Mouse (Mus musculus) limb, embryonic 10.5 days (tissue): ENCODE measurements around the gene Gpr1. TPM values are rescaled to one million over a fixed set of nuclear protein-coding genes. Genes with fewer than 3 reads are reported as not detected.
"Not testable (repeated sequence)": the region's sequence is repeated elsewhere in the genome, so short reads cannot be mapped to it uniquely, and the experiment has no call there.

Source experiments
- DNase-seq: peaks from one replicate; pipeline ENCODE4 v3.0.0-alpha.2; 2017; ENCODE audit warnings: low spot score
- H3K27ac ChIP-seq: fragments of 300-500 bp; sonication (generic); 2 replicates; pipeline ENCODE4 v1.5.1; 2016; ENCODE audit warnings: mild to moderate bottlenecking
- H3K27me3 ChIP-seq: fragments of 300-500 bp; sonication (generic); 2 replicates; pipeline ENCODE4 v1.6.1; 2016; ENCODE audit warnings: low read depth, mild to moderate bottlenecking; ENCODE audit not compliant: poor library complexity, severe bottlenecking
- H3K36me3 ChIP-seq: fragments of 300-500 bp; sonication (generic); 2 replicates; pipeline ENCODE4 v1.6.1; 2016; ENCODE audit warnings: mild to moderate bottlenecking, moderate library complexity
- H3K4me1 ChIP-seq: fragments of 300-500 bp; sonication (generic); 2 replicates; pipeline ENCODE4 v1.6.1; 2016
- H3K4me3 ChIP-seq: fragments of 300-500 bp; sonication (generic); 2 replicates; pipeline ENCODE4 v1.5.1; 2016; ENCODE audit warnings: mild to moderate bottlenecking, moderate library complexity
- H3K9me3 ChIP-seq: fragments of 300-500 bp; sonication (generic); replicated peaks from 2 replicates; pipeline ENCODE4 v1.6.1; 2016; ENCODE audit warnings: mild to moderate bottlenecking
- WGBS: fragments of 180-500 bp; shearing (Covaris S2); methylation state at CpG from one replicate; pipeline ENCODE4 v1.1.7; 2016; 5-methylcytosine and 5-hydroxymethylcytosine counted together
- polyA plus RNA-seq: library from polyadenylated mRNA; unstranded; fragments of >200 nt; fragmentation: Nextera tagmentation; extraction: Ambion mirVana; gene quantifications from 2 replicates; pipeline ENCODE4 v1.2.1, GENCODE M21; 2016

The Gpr1 gene
- polyA plus RNA-seq, 1 experiment from 2014 or later = 0.08 TPM

GRCm38 (mm10) chr1:63185430-63185829, 28.9 kb downstream of the Gpr1 start:
- peaks cover 21% of the 10 kb centered on the region for H3K36me3 ChIP-seq
- DNase-seq, H3K4me1 ChIP-seq, H3K27ac ChIP-seq, H3K9me3 ChIP-seq, H3K27me3 ChIP-seq, H3K4me3 ChIP-seq: not testable (repeated sequence)
- 94% methylated on average over 6 of the region's 6 CpGs for WGBS

DNA sequence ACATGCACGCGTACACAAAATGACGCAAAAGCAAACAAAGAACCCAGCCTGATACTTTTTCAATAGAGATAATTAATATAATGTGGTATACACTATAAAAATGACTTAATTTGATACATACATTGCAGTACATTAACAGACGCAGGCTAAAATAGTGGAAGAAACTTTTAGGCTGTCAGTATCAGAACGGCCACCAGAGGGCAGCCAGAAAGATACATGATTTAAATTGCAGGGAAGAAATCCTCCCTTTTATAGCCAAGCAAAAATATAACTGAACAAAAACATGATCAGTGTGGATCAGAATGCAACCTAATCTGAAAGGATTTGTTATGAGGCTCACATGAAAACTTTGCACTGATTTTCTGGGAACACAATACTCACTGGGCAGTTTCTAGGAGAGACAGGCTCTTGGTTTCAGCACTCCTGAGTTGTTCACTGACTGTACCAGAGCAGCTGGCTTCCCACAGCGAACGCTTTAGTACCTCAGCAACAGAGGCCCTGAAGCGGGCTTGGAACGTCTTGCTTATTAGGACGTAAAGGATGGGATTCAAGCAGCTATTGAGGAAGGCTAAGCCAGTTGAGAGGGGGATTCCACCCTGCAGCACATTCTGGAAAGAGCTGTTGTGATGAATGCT, 31.6 kb downstream of the Gpr1 start:
- H3K4me1 ChIP-seq = peaks cover 9% of the 10 kb centered on the region
- H3K4me3 ChIP-seq = no peak overlapping the region
- peaks cover 47% of the 10 kb centered on the region for H3K36me3 ChIP-seq
- WGBS = 70% methylated on average over 10 of the region's 10 CpGs
- peak; percentile 56 for DNase-seq
- H3K27me3 ChIP-seq = no peaks in the 10 kb centered on the region
- no peaks in the 10 kb centered on the region for H3K9me3 ChIP-seq
- H3K27ac ChIP-seq = no peak overlapping the region

GRCm38 (mm10) chr1:63182212-63182611, 32.1 kb downstream of the Gpr1 start:
- Histone ChIP-seq H3K27ac (no peak overlapping the region), H3K4me1 (peaks cover 12% of the 10 kb centered on the region), H3K9me3 (no peaks in the 10 kb centered on the region), H3K27me3 (no peaks in the 10 kb centered on the region), H3K4me3 (no peak overlapping the region), H3K36me3 (peaks cover 50% of the 10 kb centered on the region)
- no peak for DNase-seq
- 81% methylated on average over 5 of the region's 5 CpGs for WGBS

- H3K27ac ChIP-seq = no peak overlapping the region
- no peak for DNase-seq
- WGBS = 100% methylated on average over 1 of the region's 1 CpGs
- H3K4me1 ChIP-seq = peaks cover 12% of the 10 kb centered on the region
- peaks cover 50% of the 10 kb centered on the region for H3K36me3 ChIP-seq
- no peaks in the 10 kb centered on the region for H3K9me3 ChIP-seq
- H3K27me3 ChIP-seq = no peaks in the 10 kb centered on the region
- no peak overlapping the region for H3K4me3 ChIP-seq
These were observed 32.9 kb downstream of the Gpr1 start for GRCm38 (mm10) chr1:63181480-63181879.

- DNase-seq = peak; percentile 94
- H3K36me3 ChIP-seq = peaks cover 50% of the 10 kb centered on the region
- peaks cover 12% of the 10 kb centered on the region for H3K4me1 ChIP-seq
- 15% methylated on average over 3 of the region's 3 CpGs for WGBS
- H3K9me3 ChIP-seq = no peaks in the 10 kb centered on the region
- no peaks in the 10 kb centered on the region for H3K27me3 ChIP-seq
- H3K27ac ChIP-seq = 0 out of 2 replicates have a peak overlapping the region, but pooled peaks have one; percentile 14
- no peak overlapping the region for H3K4me3 ChIP-seq
These were observed 33.3 kb downstream of the Gpr1 start for GRCm38 (mm10) chr1:63181019-63181418.

DNA sequence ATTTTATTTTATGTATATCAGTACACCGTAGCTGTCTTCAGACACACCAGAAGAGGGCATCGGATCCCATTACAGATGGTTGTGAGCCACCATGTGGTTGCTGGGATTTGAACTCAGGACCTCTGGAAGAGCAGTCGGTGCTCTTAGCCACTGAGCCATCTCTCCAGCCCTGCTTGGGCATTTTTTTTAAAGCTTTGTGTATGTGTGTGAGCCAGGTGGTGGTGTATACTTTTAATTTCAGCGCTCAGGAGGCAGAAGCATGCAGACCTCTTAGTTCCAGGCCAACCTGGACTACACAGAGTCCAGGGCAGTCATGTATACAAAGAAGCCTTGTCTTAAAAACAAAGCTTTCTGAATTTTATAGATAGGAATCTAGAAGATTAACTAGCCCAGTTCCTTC, 33.8 kb downstream of the Gpr1 start:
- not testable (repeated sequence) for H3K27me3 ChIP-seq, H3K9me3 ChIP-seq, H3K4me3 ChIP-seq
- Histone ChIP-seq H3K27ac (0 out of 2 replicates have a peak overlapping the region, but pooled peaks have one; percentile 14), H3K36me3 (peaks cover 50% of the 10 kb centered on the region), H3K4me1 (peaks cover 15% of the 10 kb centered on the region)
- peak; percentile 32 for DNase-seq
- 66% methylated on average over 4 of the region's 4 CpGs for WGBS

- peaks cover 20% of the 10 kb centered on the region for H3K4me1 ChIP-seq
- H3K36me3 ChIP-seq = peaks cover 50% of the 10 kb centered on the region
- no peak overlapping the region for H3K27ac ChIP-seq
- 92% methylated on average over 4 of the region's 4 CpGs for WGBS
- DNase-seq = no peak
- no peak overlapping the region for H3K4me3 ChIP-seq
- H3K27me3 ChIP-seq = no peaks in the 10 kb centered on the region
- no peaks in the 10 kb centered on the region for H3K9me3 ChIP-seq
These were observed 34.2 kb downstream of the Gpr1 start for GRCm38 (mm10) chr1:63180122-63180521.

DNA sequence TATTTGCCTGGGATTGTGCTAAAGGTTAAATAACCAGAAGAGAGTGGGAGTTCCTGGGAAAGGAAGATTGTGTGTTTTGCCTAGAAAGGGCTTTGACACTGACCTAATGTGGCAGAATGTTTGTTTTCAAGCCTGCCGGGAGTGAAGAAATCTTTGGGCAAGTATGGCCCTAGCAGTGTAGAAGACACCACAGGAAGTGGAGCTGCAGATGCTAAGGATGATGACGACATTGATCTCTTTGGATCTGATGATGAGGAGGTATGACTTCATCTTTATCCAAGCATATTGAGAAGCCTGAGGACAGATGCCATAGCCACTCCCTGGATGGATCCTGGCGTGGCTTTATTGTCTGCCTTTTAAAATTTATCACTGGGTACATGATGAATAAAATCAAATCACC, 36.0 kb downstream of the Gpr1 start:
- Histone ChIP-seq H3K27me3 (no peaks in the 10 kb centered on the region), H3K27ac (peak overlapping the region; percentile 93), H3K36me3 (peaks cover 49% of the 10 kb centered on the region), H3K4me1 (peaks cover 23% of the 10 kb centered on the region), H3K4me3 (peak overlapping the region; percentile 95), H3K9me3 (no peaks in the 10 kb centered on the region)
- 83% methylated on average over 3 of the region's 3 CpGs for WGBS
- DNase-seq = no peak

DNA sequence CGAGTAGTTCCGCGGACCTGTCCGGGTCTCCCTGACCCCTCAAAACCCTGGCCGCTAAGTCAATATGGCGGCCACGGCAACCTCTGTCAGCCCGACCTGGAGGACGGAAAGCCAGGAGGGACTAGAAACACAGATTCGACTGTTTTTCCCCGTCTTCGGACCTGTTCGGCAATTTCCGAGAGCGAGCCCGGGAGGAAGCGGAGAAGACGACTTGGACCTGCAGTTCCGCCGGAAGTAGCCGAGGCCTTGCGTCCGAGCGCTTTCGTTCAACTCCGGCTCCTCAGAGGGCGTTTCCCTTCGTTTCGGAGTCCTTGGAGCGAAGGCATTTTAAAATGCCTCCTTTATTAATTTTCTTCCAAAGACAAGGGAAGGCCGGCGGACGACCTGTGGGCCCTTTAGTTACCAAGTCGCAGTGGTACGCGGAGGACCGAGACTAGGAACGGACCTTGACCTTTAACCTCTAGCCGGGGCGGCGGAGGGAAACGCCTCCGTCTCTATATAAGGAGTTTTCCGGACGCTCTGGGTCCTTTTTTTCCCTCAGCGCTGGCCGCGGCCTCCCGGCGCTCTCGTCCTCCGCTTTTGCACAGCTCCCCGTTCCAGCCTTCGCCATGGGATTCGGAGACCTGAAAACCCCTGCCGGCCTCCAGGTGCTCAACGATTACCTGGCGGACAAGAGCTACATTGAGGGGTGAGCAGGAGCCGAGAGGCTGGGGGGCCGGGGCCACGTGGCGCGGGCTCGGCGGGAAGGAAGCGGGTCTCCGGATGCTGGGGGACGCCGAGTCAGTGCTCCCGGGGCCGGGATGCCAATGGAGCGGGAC, 37.5 kb downstream of the Gpr1 start, which contains the start of the genes Eef1b2 and Ndufs1:
Gene Eef1b2 (plus strand): TSS at position 222 of the 818 bp plus-strand sequence.
Gene Ndufs1 (minus strand): TSS at position 230 of the 818 bp plus-strand sequence.
- Histone ChIP-seq H3K36me3 (peaks cover 47% of the 10 kb centered on the region), H3K4me3 (peak within 1 kb of the TSS; percentile 95), H3K9me3 (no peaks in the 10 kb centered on the region), H3K27me3 (no peaks in the 10 kb centered on the region), H3K4me1 (peaks cover 23% of the 10 kb centered on the region), H3K27ac (peak within 1 kb of the TSS; percentile 93)
- WGBS = under 1% methylated on average over 72 of the region's 72 CpGs
- peak; percentile 95 for DNase-seq

DNA sequence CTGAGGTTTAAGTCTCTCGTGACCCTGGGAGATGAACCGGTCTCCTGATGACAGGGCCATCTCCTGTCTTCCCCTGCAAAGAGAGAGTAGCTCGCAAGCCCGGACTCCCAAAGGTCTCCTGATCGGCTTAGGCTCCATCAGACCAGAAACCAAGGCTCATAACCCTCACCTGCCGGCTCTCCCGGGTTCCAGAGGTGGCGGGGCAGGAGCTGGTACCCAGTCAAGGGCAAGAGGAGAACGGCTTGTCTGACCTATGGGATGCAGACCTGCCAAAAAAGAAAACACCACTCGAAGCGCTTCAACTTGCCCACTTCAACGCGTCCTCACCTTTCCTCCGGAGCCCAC, 38.1 kb downstream of the Gpr1 start:
- Histone ChIP-seq H3K27me3 (no peaks in the 10 kb centered on the region), H3K4me3 (peak overlapping the region; percentile 95), H3K27ac (peak overlapping the region; percentile 93), H3K4me1 (peaks cover 23% of the 10 kb centered on the region), H3K9me3 (no peaks in the 10 kb centered on the region), H3K36me3 (peaks cover 48% of the 10 kb centered on the region)
- WGBS = under 1% methylated on average over 14 of the region's 14 CpGs
- no peak for DNase-seq

GRCm38 (mm10) chr1:63175853-63176252, 38.5 kb downstream of the Gpr1 start:
- 12% methylated on average over 11 of the region's 11 CpGs for WGBS
- Histone ChIP-seq H3K4me1 (peaks cover 23% of the 10 kb centered on the region), H3K9me3 (no peaks in the 10 kb centered on the region), H3K27me3 (no peaks in the 10 kb centered on the region), H3K4me3 (peak overlapping the region; percentile 95), H3K36me3 (peaks cover 51% of the 10 kb centered on the region), H3K27ac (peak overlapping the region; percentile 93)
- no peak for DNase-seq

DNA sequence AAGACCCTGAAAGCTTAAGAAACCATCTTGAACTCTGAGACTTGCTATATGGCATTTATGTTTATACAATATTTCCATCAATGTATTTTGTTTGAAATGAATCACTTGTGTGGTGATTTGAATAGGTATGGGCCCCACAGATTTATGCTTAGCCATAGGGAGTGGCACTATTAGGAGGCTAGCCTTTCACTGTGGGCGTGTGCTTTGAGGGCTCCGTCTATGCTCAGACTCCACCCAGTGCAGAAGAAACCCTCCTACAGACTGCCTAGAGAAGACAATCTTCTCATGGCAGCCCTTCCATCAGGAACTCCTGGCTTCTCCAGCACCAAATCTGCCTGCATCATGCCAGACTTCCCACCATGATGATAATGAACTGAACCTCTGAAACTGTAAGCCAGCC, 45.7 kb downstream of the Gpr1 start:
- H3K36me3 ChIP-seq = peaks cover 81% of the 10 kb centered on the region
- no peaks in the 10 kb centered on the region for H3K4me1 ChIP-seq
- DNase-seq = no peak
- 90% methylated on average over 2 of the region's 2 CpGs for WGBS
- H3K4me3 ChIP-seq = no peak overlapping the region
- no peaks in the 10 kb centered on the region for H3K9me3 ChIP-seq
- H3K27ac ChIP-seq = no peak overlapping the region
- no peaks in the 10 kb centered on the region for H3K27me3 ChIP-seq

GRCm38 (mm10) chr1:63140231-63140630, 74.1 kb downstream of the Gpr1 start:
- Histone ChIP-seq H3K27ac (no peak overlapping the region), H3K27me3 (no peaks in the 10 kb centered on the region), H3K4me1 (no peaks in the 10 kb centered on the region), H3K36me3 (peaks cover 66% of the 10 kb centered on the region), H3K9me3 (no peaks in the 10 kb centered on the region), H3K4me3 (no peak overlapping the region)
- no peak for DNase-seq
- 95% methylated on average over 13 of the region's 13 CpGs for WGBS
